Mouse (Mus musculus) small intestine, adult 2 months (tissue): ENCODE results near the gene Ifitm5.

Source experiments
- CTCF ChIP-seq: fragments of 200-500 bp; IDR thresholded peaks from 2 replicates; pipeline ENCODE4 v1.5.1; 2012; ENCODE audit warnings: low read depth, mild to moderate bottlenecking, control low read depth, inconsistent platforms, low read length, moderate library complexity, mixed read lengths; ENCODE audit not compliant: insufficient replicate concordance, insufficient read length; ENCODE audit errors: extremely low read depth
- POLR2A ChIP-seq: fragments of 200-500 bp; IDR thresholded peaks from 2 replicates; pipeline ENCODE4 v1.6.1; 2012; ENCODE audit warnings: low read depth, mild to moderate bottlenecking, control low read depth, inconsistent platforms, low read length, moderate library complexity

- TF ChIP-seq CTCF (no peak), POLR2A (no peak)
Measured at GRCm38 (mm10) chr7:140981704-140982103, 31.6 kb upstream of the Ifitm5 start.
